In the genomic region with DNA sequence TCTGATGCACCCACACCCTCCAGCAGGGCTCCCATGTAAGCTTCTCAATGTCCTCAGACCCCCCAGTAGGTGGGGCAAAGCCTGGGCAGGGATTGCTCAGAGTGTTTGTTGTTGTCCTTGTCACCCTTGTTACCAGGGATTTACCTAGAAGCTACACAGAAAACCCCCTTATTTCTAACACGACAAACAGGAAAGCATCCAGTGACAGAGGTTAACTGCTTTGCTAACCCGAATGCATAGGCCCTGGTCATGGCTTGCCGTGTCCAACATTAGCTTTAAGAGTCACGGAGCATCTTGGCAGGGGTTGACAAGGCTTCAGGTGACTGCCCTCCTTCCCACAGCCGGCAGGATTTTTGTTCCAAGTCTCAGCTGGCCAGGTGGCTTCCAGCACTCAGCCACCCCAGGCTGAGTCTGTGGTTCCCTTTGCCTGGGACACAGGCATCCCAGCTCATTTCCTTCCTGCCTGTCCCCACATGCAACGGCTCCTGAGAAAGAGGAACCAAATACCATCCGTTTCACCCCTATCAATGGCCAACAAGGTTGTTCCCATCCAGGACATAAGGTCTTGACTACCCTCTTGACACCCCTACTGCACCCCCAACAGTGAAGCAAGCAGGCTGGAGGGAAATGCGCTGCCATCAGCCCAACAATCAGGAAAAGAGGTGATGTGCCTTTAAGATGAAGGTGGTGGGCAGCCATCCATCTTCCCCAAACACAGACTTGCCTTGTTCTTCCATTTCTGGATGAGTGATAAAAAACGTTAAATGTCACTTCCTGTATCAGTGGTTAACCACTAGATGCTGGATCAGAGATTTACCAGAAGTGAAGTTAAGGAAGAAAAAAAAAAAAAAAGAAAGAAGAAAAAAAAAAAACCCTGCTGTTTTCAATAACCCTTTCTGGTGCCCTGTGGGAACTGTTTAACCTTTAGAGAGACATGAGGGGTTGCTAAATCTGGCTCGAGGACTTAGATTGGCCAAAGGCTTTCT, we compare ENCODE assay signal across 10 mouse cellular contexts. TPM values are rescaled to one million over a fixed set of nuclear protein-coding genes. Genes with fewer than 3 reads are reported as not detected.
DNase-seq lines count a peak whose midpoint lies in the region; ATAC-seq and TF ChIP-seq lines count a peak whose summit lies in the region.
"Had no signal": no experiment of that assay in that cellular context is flagged by ENCODE, and none has a peak within 500 bp of the region (broad histone marks: within the 10 kb centered on the region; RNA-seq: fewer than 3 reads in every experiment).

No protein-coding gene starts in this region.

- TF ChIP-seq EP300 in liver, postnatal 0 days (IDR thresholded peaks at IDR 0.05; ENCODE audit: low read depth) = no peak

- no peak overlapping the region for H3K4me3 ChIP-seq in kidney, adult 2 months (ENCODE audit: insufficient read depth, low read depth, low read length)
- no peak overlapping the region for H3K4me3 ChIP-seq in embryonic facial prominence, embryonic 14.5 days (ENCODE audit: low read depth, low read length)
- no peak overlapping the region for H3K4me3 ChIP-seq in liver, postnatal 0 days (ENCODE audit: low read depth, low read length)

- H3K36me3 ChIP-seq in kidney, adult 2 months (ENCODE audit: control insufficient read depth, insufficient read depth, low read length) = no peaks in the 10 kb centered on the region
- no peaks in the 10 kb centered on the region for H3K36me3 ChIP-seq in embryonic facial prominence, embryonic 14.5 days (ENCODE audit: control insufficient read depth, insufficient read depth, low read length)
- H3K36me3 ChIP-seq in liver, postnatal 0 days (replicated peaks; ENCODE audit: insufficient read depth, low read length) = no peaks in the 10 kb centered on the region
- H3K36me3 ChIP-seq: G1E had no signal

- peaks cover 2% of the 10 kb centered on the region; the same call in 1 of the 2 replicates for H3K4me1 ChIP-seq in kidney, adult 2 months (ENCODE audit: control insufficient read depth, insufficient read depth, low read length)
- H3K4me1 ChIP-seq in embryonic facial prominence, embryonic 14.5 days (ENCODE audit: control insufficient read depth, insufficient read depth, low read length) = peaks cover 10% of the 10 kb centered on the region; the same call in 1 of the 2 replicates
- peaks cover 8% of the 10 kb centered on the region; the same call in 1 of the 2 replicates for H3K4me1 ChIP-seq in liver, postnatal 0 days (ENCODE audit: insufficient read depth)

- 43% methylated on average over 10 of the region's 10 CpGs for WGBS in kidney, adult 2 months
- 35% methylated on average over 10 of the region's 10 CpGs for WGBS in embryonic facial prominence, embryonic 14.5 days
- WGBS in liver, postnatal 0 days (ENCODE audit: insufficient replicate concordance) = 19% methylated on average over 10 of the region's 10 CpGs

- intact Hi-C loops in left cerebral cortex, postnatal 14 days (cut with DNase I) = no loop called here

- H3K9ac ChIP-seq in embryonic facial prominence, embryonic 14.5 days (ENCODE audit: low read depth, low read length) = no peak overlapping the region
- no peak overlapping the region for H3K9ac ChIP-seq in liver, postnatal 0 days (replicated peaks)

- H3K27ac ChIP-seq in kidney, adult 2 months (ENCODE audit: insufficient read depth, low read depth, low read length) = no peak overlapping the region
- H3K27ac ChIP-seq in embryonic facial prominence, embryonic 14.5 days (replicated peaks; ENCODE audit: low read depth, low read length) = peak overlapping the region; percentile 1; the same call in 1 of the 2 replicates
- 0 out of 2 replicates have a peak overlapping the region, but pooled peaks have one; percentile 39 for H3K27ac ChIP-seq in liver, postnatal 0 days (ENCODE audit: low read depth)

- TF ChIP-seq POLR2A in kidney, adult 2 months (IDR thresholded peaks at IDR 0.05; ENCODE audit: low read depth, low read length) = no peak

- peak; percentile 51 for ATAC-seq in CD4-positive, CD25-positive, alpha-beta regulatory T cell, adult 4 months
- no peak for ATAC-seq in embryonic facial prominence, embryonic 14.5 days (ENCODE audit: low read depth)
- peak; percentile 56 for ATAC-seq in liver, postnatal 0 days

- peak; percentile 12 for DNase-seq in kidney, adult 9 months
- DNase-seq in kidney, adult 2 months = no peak
- peak; percentile 12 for DNase-seq in embryonic facial prominence, embryonic 14.5 days (ENCODE audit: low spot score)
- peak; percentile 24 for DNase-seq in liver, postnatal 0 days
- DNase-seq in testis, postnatal 10 days (ENCODE audit: low spot score) = no peak
- no peak for DNase-seq in cerebellum, postnatal 25 days
- DNase-seq in left cerebral cortex, postnatal 14 days (ENCODE audit: low spot score in 2 of 2) = no peak
- DNase-seq: cerebellum, adult 2 months had no signal

- no peaks in the 10 kb centered on the region for H3K27me3 ChIP-seq in kidney, adult 2 months (replicated peaks; ENCODE audit: control insufficient read depth, insufficient read depth, low read length)
- H3K27me3 ChIP-seq in embryonic facial prominence, embryonic 14.5 days (replicated peaks; ENCODE audit: control insufficient read depth, insufficient read depth, low read length) = no peaks in the 10 kb centered on the region
- H3K27me3 ChIP-seq in liver, postnatal 0 days (ENCODE audit: insufficient read depth, low read length) = no peaks in the 10 kb centered on the region

- TF ChIP-seq CTCF in kidney, adult 2 months (conservative IDR thresholded peaks at IDR 0.05; ENCODE audit: insufficient read depth, insufficient read length, low read depth, low read length) = no peak
- TF ChIP-seq CTCF in liver, postnatal 0 days (IDR thresholded peaks at IDR 0.05; ENCODE audit: low read depth) = no peak

- no peaks in the 10 kb centered on the region for H3K9me3 ChIP-seq in embryonic facial prominence, embryonic 14.5 days (ENCODE audit: control insufficient read depth, low read length)
- H3K9me3 ChIP-seq in liver, postnatal 0 days (ENCODE audit: low read length) = no peaks in the 10 kb centered on the region
- H3K9me3 ChIP-seq: G1E had no signal

- H3K4me2 ChIP-seq in embryonic facial prominence, embryonic 14.5 days (ENCODE audit: low read depth, low read length) = no peak overlapping the region; the same call in 1 of the 2 replicates
- no peak overlapping the region for H3K4me2 ChIP-seq in liver, postnatal 0 days (ENCODE audit: low read depth, low read length)

RNA-seq across cellular contexts. Expression of a gene that starts 29.5 kb away (rescaled TPM):
- 0.77 and 1.1 TPM in 2 replicates for polyA plus RNA-seq in kidney, adult 2 months (2012; rRNA removed)
- 1 to 10 TPM; 2.8 to 3.0 TPM for polyA plus RNA-seq in CD4-positive, CD25-positive, alpha-beta regulatory T cell, adult 4 months (2017; shearing (Covaris generic))
- 2.6 and 3.0 TPM in 2 replicates for polyA plus RNA-seq in embryonic facial prominence, embryonic 14.5 days (2014; fragmentation: Nextera tagmentation; extraction: Ambion mirVana)
- polyA plus RNA-seq in liver, postnatal 0 days (2015; fragmentation: Nextera tagmentation; extraction: Ambion mirVana) = 0.14 and 0.26 TPM in 2 replicates
- total RNA-seq in left cerebral cortex, postnatal 14 days (2021) = not detected
- polyA plus RNA-seq: cerebellum, adult 2 months; G1E had no signal

Comparison
In these comparisons a context has a peak if more than half of its experiments do, and no peak if none do; other contexts are left out.
1. DNase-seq: peak in kidney, adult 9 months (single experiment), embryonic facial prominence, embryonic 14.5 days (single experiment) and liver, postnatal 0 days (single experiment); none in kidney, adult 2 months (single experiment), testis, postnatal 10 days (single experiment), cerebellum, postnatal 25 days (0 of 2) and left cerebral cortex, postnatal 14 days (0 of 2).